Mouse (Mus musculus) neural tube, embryonic 14.5 days (tissue): ENCODE data around the gene Ccdc97. TPM values are rescaled to one million over a fixed set of nuclear protein-coding genes. Genes with fewer than 3 reads are reported as not detected.

Experiments
- ATAC-seq: fragments of 200-750 bp; cut with Nextera tagmentation; 2 replicates; pipeline ENCODE4 v1.8.0; 2017; ENCODE audit warnings: low read depth, mild to moderate bottlenecking, moderate TSS enrichment, moderate library complexity
- H3K27ac ChIP-seq: fragments of 300-500 bp; sonication (generic); 2 replicates; pipeline ENCODE4 v1.5.1; 2014; ENCODE audit warnings: low read depth, mild to moderate bottlenecking, control low read depth, low read length, moderate library complexity, mixed read lengths
- H3K27me3 ChIP-seq: fragments of 300-500 bp; sonication (generic); 2 replicates; pipeline ENCODE4 v1.6.1; 2014; ENCODE audit warnings: low read length; ENCODE audit not compliant: control insufficient read depth, insufficient read depth
- H3K36me3 ChIP-seq: fragments of 300-500 bp; sonication (generic); 2 replicates; pipeline ENCODE4 v1.6.1; 2014; ENCODE audit warnings: low read length, mixed read lengths; ENCODE audit not compliant: control insufficient read depth, insufficient read depth
- H3K4me1 ChIP-seq: fragments of 300-500 bp; sonication (generic); 2 replicates; pipeline ENCODE4 v1.6.1; 2014; ENCODE audit warnings: low read length; ENCODE audit not compliant: control insufficient read depth, insufficient read depth
- H3K4me2 ChIP-seq: fragments of 300-500 bp; sonication (generic); 2 replicates; pipeline ENCODE4 v1.6.1; 2014; ENCODE audit warnings: mild to moderate bottlenecking, low read depth, low read length, control low read depth
- H3K4me3 ChIP-seq: fragments of 300-500 bp; sonication (generic); 2 replicates; pipeline ENCODE4 v1.5.1; 2014; ENCODE audit warnings: low read depth, low read length, control low read depth, mixed read lengths
- H3K9ac ChIP-seq: fragments of 300-500 bp; sonication (generic); replicated peaks from 2 replicates; pipeline ENCODE4 v1.6.1; 2014; ENCODE audit warnings: low read depth, mild to moderate bottlenecking, control low read depth, low read length, mixed read lengths
- H3K9me3 ChIP-seq: fragments of 300-500 bp; sonication (generic); 2 replicates; pipeline ENCODE4 v1.6.1; 2016; ENCODE audit warnings: low read length; ENCODE audit not compliant: control insufficient read depth
- WGBS: fragments of 180-500 bp; shearing (Covaris S2); extraction: QIAGEN DNeasy Blood & Tissue Kit; methylation state at CpG from one replicate; pipeline ENCODE4 v1.1.7; 2014; 5-methylcytosine and 5-hydroxymethylcytosine counted together
- polyA plus RNA-seq: library from polyadenylated mRNA; unstranded; fragments of >200 nt; fragmentation: Nextera tagmentation; extraction: Ambion mirVana; gene quantifications from 2 replicates; pipeline ENCODE4 v1.2.1, GENCODE M21; 2014

Gene Ccdc97
- polyA plus RNA-seq, 1 experiment from 2014 or later = 42.4 TPM

GRCm38 (mm10) chr7:25680514-25681258 is 38.2 kb downstream of the Ccdc97 start, which contains the start of gene B9d2:
Gene B9d2 (plus strand): TSS chr7:25680780.
- H3K9me3 ChIP-seq = no peaks in the 10 kb centered on the region
- no peaks in the 10 kb centered on the region for H3K36me3 ChIP-seq
- peak within 1 kb of the TSS; percentile 63 for H3K9ac ChIP-seq
- H3K4me3 ChIP-seq = peak within 1 kb of the TSS; percentile 57
- peak within 1 kb of the TSS; percentile 63 for H3K4me2 ChIP-seq
- WGBS = under 1% methylated on average over 46 of the region's 46 CpGs
- peaks cover 3% of the 10 kb centered on the region; the same call in 1 of the 2 replicates for H3K27me3 ChIP-seq
- peak; percentile 94 for ATAC-seq
- peak within 1 kb of the TSS; percentile 93 for H3K27ac ChIP-seq
- peaks cover 5% of the 10 kb centered on the region; the same call in 1 of the 2 replicates for H3K4me1 ChIP-seq

DNA sequence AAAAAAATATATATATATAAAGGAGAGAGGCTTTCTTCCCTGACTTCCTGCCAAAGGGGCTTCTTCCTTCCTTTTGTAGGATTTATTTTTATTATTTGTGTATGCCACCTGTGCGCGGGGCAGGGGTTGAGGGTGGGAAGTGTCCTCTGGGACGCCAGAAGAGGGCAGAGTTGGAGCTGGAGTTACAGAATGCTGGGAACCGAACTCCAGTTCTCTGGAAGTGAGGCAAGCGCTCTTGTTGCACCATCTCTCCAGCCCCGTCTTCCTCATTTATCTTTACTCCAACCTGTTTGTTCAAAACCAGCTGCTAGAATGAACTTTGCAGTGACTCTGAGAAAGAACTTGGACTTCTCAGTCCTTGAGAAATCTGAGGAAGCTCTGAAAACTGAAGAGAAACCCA is 38.9 kb downstream of the Ccdc97 start:
- Histone ChIP-seq H3K9me3 (no peaks in the 10 kb centered on the region), H3K4me1 (peaks cover 8% of the 10 kb centered on the region; the same call in 1 of the 2 replicates), H3K9ac (peak overlapping the region; percentile 63; the same call in 1 of the 2 replicates), H3K4me2 (peak overlapping the region; percentile 63), H3K27ac (peak overlapping the region; percentile 93), H3K36me3 (no peaks in the 10 kb centered on the region), H3K4me3 (peak overlapping the region; percentile 57), H3K27me3 (no peaks in the 10 kb centered on the region)
- WGBS = 17% methylated on average over 6 of the region's 6 CpGs
- ATAC-seq = no peak

- no peak for ATAC-seq
- H3K4me2 ChIP-seq = no peak overlapping the region
- H3K27me3 ChIP-seq = 0 out of 2 replicates have a peak, but pooled peaks cover 6% of the 10 kb centered on the region
- no peak overlapping the region for H3K9ac ChIP-seq
- H3K9me3 ChIP-seq = no peaks in the 10 kb centered on the region
- H3K4me1 ChIP-seq = peaks cover 8% of the 10 kb centered on the region; the same call in 1 of the 2 replicates
- no peaks in the 10 kb centered on the region for H3K36me3 ChIP-seq
- 76% methylated on average over 7 of the region's 7 CpGs for WGBS
- H3K27ac ChIP-seq = peak overlapping the region; percentile 30
- H3K4me3 ChIP-seq = no peak overlapping the region
These were observed 41.9 kb downstream of the Ccdc97 start for GRCm38 (mm10) chr7:25677013-25677412.

DNA sequence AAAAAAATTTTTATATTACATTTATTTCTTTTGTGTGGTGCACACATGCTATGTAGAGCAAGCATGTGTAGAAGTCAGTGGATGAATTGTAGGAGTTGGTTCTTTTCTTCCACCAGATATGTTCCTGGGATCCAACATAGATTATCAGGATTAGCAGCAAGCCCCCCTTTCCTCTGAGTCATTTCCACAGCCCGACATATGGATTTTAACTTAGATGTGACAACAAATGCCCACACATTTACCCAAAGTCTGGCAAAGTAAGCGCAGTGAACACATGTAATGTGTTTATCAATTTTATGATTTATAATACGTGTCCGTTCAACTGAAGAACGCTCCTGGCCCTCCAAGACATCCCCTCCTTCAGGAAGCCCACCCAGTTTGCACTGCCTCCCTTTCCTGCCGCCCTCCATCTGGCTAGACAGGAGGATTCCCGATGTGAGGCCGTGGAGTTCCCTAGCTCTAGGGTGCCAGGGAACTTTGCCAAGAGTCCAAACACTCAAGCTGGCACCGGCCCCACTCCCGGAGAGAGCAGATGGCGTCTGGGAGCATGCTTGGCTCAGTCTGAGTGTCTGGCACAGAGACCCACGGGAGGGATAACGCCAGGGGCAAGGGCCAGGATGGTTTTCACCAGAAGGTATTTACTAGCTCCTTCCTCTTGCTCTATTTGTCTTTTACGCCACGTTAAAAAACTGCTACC is 42.7 kb downstream of the Ccdc97 start:
- Histone ChIP-seq H3K36me3 (no peaks in the 10 kb centered on the region), H3K4me1 (peaks cover 8% of the 10 kb centered on the region; the same call in 1 of the 2 replicates), H3K9me3 (no peaks in the 10 kb centered on the region), H3K27ac (peak overlapping the region; percentile 30), H3K27me3 (0 out of 2 replicates have a peak, but pooled peaks cover 6% of the 10 kb centered on the region), H3K4me3 (no peak overlapping the region), H3K9ac (no peak overlapping the region), H3K4me2 (no peak overlapping the region)
- peak; percentile 39 for ATAC-seq
- WGBS = 35% methylated on average over 15 of the region's 15 CpGs

DNA sequence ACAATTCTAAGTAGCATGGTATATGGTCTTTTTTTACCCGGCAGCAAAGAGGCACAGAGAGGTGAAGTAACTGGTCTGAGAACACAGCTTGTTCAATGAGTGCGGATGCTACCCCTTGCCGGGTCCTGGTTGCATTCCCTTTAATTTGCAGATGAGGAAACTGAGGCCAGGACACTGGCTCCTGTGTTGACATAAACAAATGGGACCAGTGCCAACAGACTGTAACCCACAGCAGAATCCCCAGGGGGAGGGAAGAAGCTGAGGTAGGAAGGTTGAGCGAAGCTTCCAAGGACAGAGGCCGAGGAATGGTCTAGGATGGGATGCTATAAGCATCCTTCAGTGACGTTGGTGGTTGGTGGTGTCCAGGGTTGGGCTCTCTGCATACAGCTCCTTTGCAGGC is 43.5 kb downstream of the Ccdc97 start:
- peak overlapping the region; percentile 57 for H3K4me2 ChIP-seq
- WGBS = 39% methylated on average over 6 of the region's 6 CpGs
- no peak overlapping the region for H3K9ac ChIP-seq
- no peaks in the 10 kb centered on the region for H3K9me3 ChIP-seq
- H3K36me3 ChIP-seq = no peaks in the 10 kb centered on the region
- 0 out of 2 replicates have a peak, but pooled peaks cover 6% of the 10 kb centered on the region for H3K27me3 ChIP-seq
- H3K4me3 ChIP-seq = peak overlapping the region; percentile 43
- ATAC-seq = no peak
- H3K4me1 ChIP-seq = peaks cover 8% of the 10 kb centered on the region; the same call in 1 of the 2 replicates
- H3K27ac ChIP-seq = no peak overlapping the region

DNA sequence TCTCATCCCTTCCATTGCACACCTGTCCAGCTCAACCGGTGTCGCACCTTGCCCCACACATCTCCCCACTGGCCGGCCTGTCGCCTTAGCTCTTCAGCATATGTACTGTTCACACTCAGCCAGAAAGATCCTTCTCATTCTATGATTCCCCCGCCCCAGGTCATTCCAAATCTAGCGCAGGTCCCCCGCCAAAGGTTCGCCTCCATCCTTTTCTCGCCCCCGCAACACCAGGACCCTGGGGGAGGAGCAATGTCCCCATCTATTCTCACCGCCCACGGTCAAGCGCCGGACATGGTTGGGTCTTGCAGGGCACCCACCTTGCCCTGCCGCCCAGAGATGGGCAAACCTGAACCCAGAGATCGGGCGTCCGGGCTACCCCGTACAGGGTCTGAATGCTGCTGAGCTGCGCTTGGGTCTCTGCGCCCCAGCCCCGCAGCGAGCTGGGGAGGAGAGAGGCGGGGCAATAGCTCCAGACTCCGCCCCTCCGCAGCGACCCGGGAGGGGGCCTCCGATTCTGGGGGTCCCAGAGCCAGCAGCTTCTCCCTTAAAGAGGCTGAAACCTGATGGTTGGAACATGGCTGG is 44.1 kb downstream of the Ccdc97 start, which contains the start of gene Tmem91:
TSS of gene Tmem91 (minus strand) at position 448 of the 582 bp plus-strand sequence.
- peak within 1 kb of the TSS; percentile 43 for H3K4me3 ChIP-seq
- ATAC-seq = peak; percentile 38; the same call in 1 of the 2 replicates
- H3K27ac ChIP-seq = no peak within 1 kb of the TSS
- no peaks in the 10 kb centered on the region for H3K36me3 ChIP-seq
- H3K4me1 ChIP-seq = peaks cover 3% of the 10 kb centered on the region; the same call in 1 of the 2 replicates
- H3K4me2 ChIP-seq = peak within 1 kb of the TSS; percentile 57
- H3K27me3 ChIP-seq = 0 out of 2 replicates have a peak, but pooled peaks cover 6% of the 10 kb centered on the region
- whole genome bisulfite sequencing = 4% methylated on average over 29 of the region's 29 CpGs
- H3K9me3 ChIP-seq = no peaks in the 10 kb centered on the region
- peak within 1 kb of the TSS; percentile 56 for H3K9ac ChIP-seq

GRCm38 (mm10) chr7:25674297-25674696 is 44.6 kb downstream of the Ccdc97 start:
- H3K4me2 ChIP-seq = peak overlapping the region; percentile 57
- H3K36me3 ChIP-seq = no peaks in the 10 kb centered on the region
- H3K4me3 ChIP-seq = peak overlapping the region; percentile 43
- peak overlapping the region; percentile 56 for H3K9ac ChIP-seq
- 0 out of 2 replicates have a peak, but pooled peaks cover 3% of the 10 kb centered on the region for H3K4me1 ChIP-seq
- 0 out of 2 replicates have a peak, but pooled peaks cover 6% of the 10 kb centered on the region for H3K27me3 ChIP-seq
- ATAC-seq = no peak
- no peaks in the 10 kb centered on the region for H3K9me3 ChIP-seq
- no peak overlapping the region for H3K27ac ChIP-seq
- WGBS = 29% methylated on average over 9 of the region's 9 CpGs

DNA sequence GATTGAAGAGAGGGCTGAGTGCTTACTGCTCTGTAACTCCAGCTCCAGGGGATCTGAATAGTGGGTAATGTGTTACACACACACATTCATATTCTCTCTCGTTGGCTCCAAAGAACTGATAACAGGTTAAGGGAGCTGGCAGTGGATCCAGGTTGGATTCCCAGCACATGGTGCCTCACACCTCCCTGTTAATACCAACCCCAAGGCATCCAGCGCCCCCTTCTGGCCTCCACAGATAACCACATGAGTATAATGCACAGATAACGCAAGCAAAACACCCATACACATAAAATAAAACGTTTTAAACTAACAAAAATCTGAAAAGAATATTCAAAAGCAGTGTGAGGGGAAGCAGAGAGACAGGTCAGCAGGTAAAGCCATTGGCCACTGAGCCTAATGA is 46.4 kb downstream of the Ccdc97 start:
- Histone ChIP-seq H3K9ac (no peak overlapping the region), H3K4me3 (no peak overlapping the region), H3K4me2 (no peak overlapping the region), H3K27ac (no peak overlapping the region), H3K9me3 (no peaks in the 10 kb centered on the region), H3K4me1 (0 out of 2 replicates have a peak, but pooled peaks cover 3% of the 10 kb centered on the region), H3K36me3 (peaks cover 5% of the 10 kb centered on the region; the same call in 1 of the 2 replicates), H3K27me3 (0 out of 2 replicates have a peak, but pooled peaks cover 6% of the 10 kb centered on the region)
- no peak for ATAC-seq
- 56% methylated on average over 4 of the region's 4 CpGs for WGBS
